Mouse (Mus musculus): ENCODE measurements at regions not wholly inside any gene's neighbourhood (a gene's known extent, or its start where the extent isn't known, plus 50 kb on each side); places are given as distances from the start of the nearest gene placed in this dataset.

GRCm38 (mm10) chr1:72003424-72004278, 208.5 kb downstream of the Mreg start:
- in situ Hi-C loops (cut with MboI, MseI) = no loop called here

GRCm38 (mm10) chr1:72002471-72003116, 209.5 kb downstream of the Mreg start:
- in situ Hi-C loops (cut with MboI, MseI) = no loop called here

- in situ Hi-C loops (cut with MboI, MseI) = no loop called here
Measured at GRCm38 (mm10) chr1:72000741-72001140, 211.4 kb downstream of the Mreg start.

GRCm38 (mm10) chr1:71996828-71997227, 215.3 kb downstream of the Mreg start:
- in situ Hi-C loops (cut with MboI, MseI) = no loop called here

GRCm38 (mm10) chr1:71996234-71996619, 215.9 kb downstream of the Mreg start:
- in situ Hi-C loops (cut with MboI, MseI) = no loop called here

- in situ Hi-C loops (cut with MboI, MseI) = no loop called here
Measured at GRCm38 (mm10) chr1:71995573-71996233, 216.4 kb downstream of the Mreg start.

GRCm38 (mm10) chr1:71990936-71991335, 221.2 kb downstream of the Mreg start:
- in situ Hi-C loops (cut with MboI, MseI) = no loop called here

- in situ Hi-C loops (cut with MboI, MseI) = loop anchor here (10.0 kb wide), 1 partner anchor 1623 kb away; no protein-coding TSS in a partner anchor
Measured at GRCm38 (mm10) chr1:71988086-71988485, 224.0 kb downstream of the Mreg start.

- in situ Hi-C loops (cut with MboI, MseI) = loop anchor here (10.0 kb wide), 1 partner anchor 1621 kb away; no protein-coding TSS in a partner anchor
Measured at GRCm38 (mm10) chr1:71986047-71986446, 226.1 kb downstream of the Mreg start.

GRCm38 (mm10) chr1:71983786-71984185, 228.3 kb downstream of the Mreg start:
- in situ Hi-C loops (cut with MboI, MseI) = loop anchor here (10.0 kb wide), 1 partner anchor 1619 kb away; no protein-coding TSS in a partner anchor

GRCm38 (mm10) chr1:71982423-71983262, 229.5 kb downstream of the Mreg start:
- in situ Hi-C loops (cut with MboI, MseI) = loop anchor here (10.0 kb wide), 1 partner anchor 1618 kb away; no protein-coding TSS in a partner anchor

- in situ Hi-C loops (cut with MboI, MseI) = loop anchor here (10.0 kb wide), 1 partner anchor 1616 kb away; no protein-coding TSS in a partner anchor
Measured at GRCm38 (mm10) chr1:71980624-71981023, 231.5 kb downstream of the Mreg start.

GRCm38 (mm10) chr1:71979261-71979660, 232.8 kb downstream of the Mreg start:
- in situ Hi-C loops (cut with MboI, MseI) = no loop called here

GRCm38 (mm10) chr1:71977361-71977760, 234.7 kb downstream of the Mreg start:
- in situ Hi-C loops (cut with MboI, MseI) = no loop called here

- in situ Hi-C loops (cut with MboI, MseI) = no loop called here
Measured at GRCm38 (mm10) chr1:71974715-71975114, 237.4 kb downstream of the Mreg start.

- in situ Hi-C loops (cut with MboI, MseI) = no loop called here
Measured at GRCm38 (mm10) chr1:71971943-71972342, 240.2 kb downstream of the Mreg start.

- in situ Hi-C loops (cut with MboI, MseI) = no loop called here
Measured at GRCm38 (mm10) chr1:71970771-71971170, 241.3 kb downstream of the Mreg start.

- in situ Hi-C loops (cut with MboI, MseI) = no loop called here
Measured at GRCm38 (mm10) chr1:71967574-71968104, 244.5 kb downstream of the Mreg start.

GRCm38 (mm10) chr1:71964450-71965126, 247.5 kb downstream of the Mreg start:
- in situ Hi-C loops (cut with MboI, MseI) = no loop called here

- in situ Hi-C loops (cut with MboI, MseI) = no loop called here
Measured at GRCm38 (mm10) chr1:71956940-71957339, 255.2 kb downstream of the Mreg start.

Data from T-helper 2 cell (primary cell).